Mouse (Mus musculus): ENCODE measurements around the gene Socs2. TPM values are rescaled to one million over a fixed set of nuclear protein-coding genes. Genes with fewer than 3 reads are reported as not detected.

The Socs2 gene
- polyA plus RNA-seq (2012; rRNA removed) = 53.0 and 59.8 TPM in 2 replicates

DNA sequence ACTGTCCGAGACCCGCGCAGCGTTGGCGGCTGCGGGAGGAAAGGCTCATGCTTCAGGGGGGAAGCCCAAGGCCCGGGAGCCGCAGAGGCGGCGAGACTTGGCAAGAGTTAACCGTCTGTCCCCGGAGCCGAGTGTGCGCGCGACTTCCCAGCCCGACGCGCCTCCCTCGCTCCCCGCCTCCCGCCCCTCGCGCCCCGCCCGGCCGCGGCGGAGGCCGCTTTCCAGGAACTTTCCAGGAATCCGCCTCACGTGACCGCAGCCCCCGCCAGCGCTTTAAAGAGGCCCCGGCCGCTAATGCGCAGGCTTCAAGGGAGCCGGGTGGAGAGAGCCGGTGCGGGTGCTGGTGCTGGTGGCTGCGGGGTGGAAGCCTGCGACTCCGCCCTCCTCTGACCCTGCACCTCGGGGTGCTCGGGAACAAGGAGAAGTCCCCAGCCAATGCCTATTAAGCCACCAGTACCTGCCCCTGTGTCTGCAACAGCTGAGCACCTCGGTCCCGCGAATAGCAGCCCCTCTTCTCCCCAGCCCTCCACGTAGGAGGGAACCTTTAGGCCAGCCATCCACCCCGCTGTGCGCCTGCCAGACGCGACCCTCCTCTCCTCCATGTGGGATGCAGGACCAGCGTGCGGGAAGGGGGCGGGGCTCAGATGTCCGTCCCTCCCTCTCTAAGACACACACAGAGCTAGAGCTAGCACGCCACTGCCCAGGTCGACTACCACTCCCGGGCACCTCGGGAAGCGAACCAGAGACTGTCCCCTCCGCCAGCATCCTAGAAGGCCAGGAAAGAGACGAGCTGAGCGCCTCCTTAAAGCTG lies at the start of gene Socs2:
Socs2 (minus strand) TSS at position 496 of the 811 bp plus-strand sequence.

Other genes with a start within 250 kb of the Socs2 start
- 7.7 and 8.5 TPM in 2 replicates for gene Cradd, start 93.0 kb downstream of the Socs2 start, polyA plus RNA-seq (2012; rRNA removed)
- 170 TPM in 2 replicates for gene Mrpl42, start 84.8 kb upstream of the Socs2 start, polyA plus RNA-seq (2012; rRNA removed)
- gene Ube2n, start 98.0 kb upstream of the Socs2 start, polyA plus RNA-seq (2012; rRNA removed) = 221 and 240 TPM in 2 replicates
- gene Nudt4, start 147.0 kb upstream of the Socs2 start, polyA plus RNA-seq (2012; rRNA removed) = 74.9 and 75.5 TPM in 2 replicates